Mouse (Mus musculus): ENCODE measurements at regions not wholly inside any gene's neighbourhood (a gene's known extent, or its start where the extent isn't known, plus 50 kb on each side); places are given as distances from the start of the nearest gene placed in this dataset.

- TF ChIP-seq CTCF (IDR thresholded peaks at IDR 0.05; ENCODE audit: extremely low read depth, insufficient read length, insufficient replicate concordance, low read depth, low read length) (no peak), POLR2A (IDR thresholded peaks at IDR 0.05; ENCODE audit: low read depth, low read length) (no peak)
Observed at GRCm38 (mm10) chr4:8987544-8988344, 748.9 kb upstream of the Car8 start.

Data from small intestine, adult 2 months (tissue).